Mouse (Mus musculus): ENCODE data around the gene Smad5. TPM values are rescaled to one million over a fixed set of nuclear protein-coding genes. Genes with fewer than 3 reads are reported as not detected.

Gene Smad5
- 36.9 to 40.2 TPM (median 37.7 TPM) in 4 replicates for total RNA-seq (2023; ENCODE audit: inconsistent age)

DNA sequence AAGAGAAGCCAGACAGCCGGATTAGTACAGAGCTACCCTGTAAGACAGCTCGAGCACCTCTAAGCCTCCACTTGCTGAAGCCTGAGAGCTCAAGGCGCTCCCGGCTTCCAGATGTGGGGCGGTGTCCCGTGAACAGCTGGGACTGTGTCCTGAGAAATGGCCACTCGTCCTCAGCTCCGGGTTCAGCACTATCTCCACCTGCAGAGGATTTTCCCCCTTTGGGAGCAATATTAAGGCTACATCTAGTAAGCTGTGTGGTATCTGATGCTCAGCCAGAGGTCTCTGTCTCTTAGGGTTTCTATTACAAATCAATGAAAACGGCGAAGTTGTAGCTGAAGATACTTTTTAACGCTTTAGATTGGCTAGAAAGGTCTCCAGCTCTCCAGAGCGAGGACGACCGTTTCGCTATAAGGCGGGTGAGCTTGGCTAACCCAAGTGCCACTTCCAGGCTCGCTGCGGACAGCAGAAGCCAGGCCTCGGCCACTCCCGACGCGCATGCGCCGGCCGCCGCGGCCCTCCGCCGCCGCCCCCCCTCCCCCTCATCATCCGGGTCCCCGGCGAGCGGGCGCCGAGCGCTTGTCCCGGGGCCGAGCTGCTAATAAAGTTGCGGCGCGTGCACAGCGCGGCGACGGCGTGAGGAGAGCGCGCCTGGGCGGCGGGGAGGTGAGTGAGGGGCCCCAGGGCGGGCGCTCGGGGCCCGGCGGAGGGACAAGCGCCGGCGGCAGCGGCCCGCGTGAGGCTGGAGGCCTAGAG lies at the start of gene Smad5:
Smad5 (plus strand) TSS at position 542 of the 753 bp plus-strand sequence.

DNA sequence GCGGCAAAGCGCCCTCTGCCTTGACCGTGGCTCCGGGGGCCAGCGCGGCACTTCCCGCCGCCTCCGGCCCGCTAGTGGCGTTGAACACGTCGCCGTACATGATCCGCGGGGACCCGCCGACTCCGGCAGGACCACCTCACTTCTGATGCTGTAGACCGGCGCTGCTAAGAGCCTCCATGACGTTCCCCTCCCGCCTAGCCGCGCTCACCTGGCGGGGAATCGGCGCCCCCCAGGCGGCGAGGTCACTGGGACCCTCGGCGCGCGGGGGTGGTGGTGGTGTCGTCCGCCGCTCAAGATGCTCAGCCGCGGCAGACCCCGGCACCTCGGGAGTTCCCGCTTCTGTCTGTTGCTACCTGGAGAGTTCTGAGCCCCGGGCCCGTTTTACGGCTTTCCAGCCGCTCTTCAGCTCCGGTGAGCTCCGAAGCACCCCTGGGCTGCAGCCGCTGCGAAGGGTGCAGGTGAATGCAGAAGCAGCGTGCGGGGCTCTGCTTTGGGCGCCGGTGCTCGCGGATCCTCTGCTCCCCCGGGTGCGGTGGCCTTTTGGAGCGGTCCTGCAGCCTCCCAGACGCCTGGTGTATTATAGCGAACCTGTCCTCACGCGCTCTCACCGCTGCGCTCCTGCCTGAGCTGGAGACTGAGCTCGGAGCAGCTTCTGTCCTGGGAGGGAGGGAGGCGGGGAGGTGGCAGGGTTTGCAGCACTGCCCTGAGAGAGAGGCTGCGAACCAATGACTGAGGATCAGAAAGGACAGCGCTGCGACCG lies 50.6 kb downstream of the Smad5 start, which contains the start of gene Gm45623:
Gm45623 (minus strand) TSS at position 636 of the 760 bp plus-strand sequence.

Other genes starting within 250 kb of the Smad5 start
- not detected in 4 replicates for gene Il9, start 220.8 kb upstream of the Smad5 start, total RNA-seq (2023; ENCODE audit: inconsistent age)
- 1.1 to 1.2 TPM (median 1.1 TPM) in 4 replicates for gene Fbxl21, start 180.5 kb upstream of the Smad5 start, total RNA-seq (2023; ENCODE audit: inconsistent age)
- gene Lect2, start 154.5 kb upstream of the Smad5 start, total RNA-seq (2023; ENCODE audit: inconsistent age) = not detected in 4 replicates
- 2.7 to 3.9 TPM (median 3.4 TPM) in 4 replicates for gene Tgfbi, start 93.5 kb upstream of the Smad5 start, total RNA-seq (2023; ENCODE audit: inconsistent age)
- not detected in 4 replicates for gene Gm45623, start 50.8 kb downstream of the Smad5 start, total RNA-seq (2023; ENCODE audit: inconsistent age)
- gene Trpc7, start 193.0 kb downstream of the Smad5 start, total RNA-seq (2023; ENCODE audit: inconsistent age) = not detected in 4 replicates